Mouse (Mus musculus) heart, embryonic 14.5 days (tissue): ENCODE data around the gene Zbtb1. TPM values are rescaled to one million over a fixed set of nuclear protein-coding genes. Genes with fewer than 3 reads are reported as not detected.

Source experiments
- polyA plus RNA-seq: library from polyadenylated mRNA; unstranded; fragments of >200 nt; fragmentation: Nextera tagmentation; extraction: Ambion mirVana; gene quantifications from 2 replicates; pipeline ENCODE4 v1.2.1, GENCODE M21; 2014

The Zbtb1 gene
- polyA plus RNA-seq, 1 experiment from 2014 or later, result 8.8 TPM

Other genes starting within 250 kb of the Zbtb1 start
- 0.32 and 0.42 TPM in 2 replicates for gene Esr2, start 193.0 kb upstream of the Zbtb1 start, polyA plus RNA-seq
- gene Tex21, start 123.5 kb upstream of the Zbtb1 start, polyA plus RNA-seq, result 0.22 and 0.28 TPM in 2 replicates
- gene Mthfd1, start 115.0 kb upstream of the Zbtb1 start, polyA plus RNA-seq, result 37.2 and 37.3 TPM in 2 replicates
- 4.2 and 5.3 TPM in 2 replicates for gene Akap5, start 45.4 kb upstream of the Zbtb1 start, polyA plus RNA-seq
- 12.1 and 14.4 TPM in 2 replicates for gene Zbtb25, start 664 bp upstream of the Zbtb1 start, polyA plus RNA-seq
- gene Hspa2, start 33.9 kb downstream of the Zbtb1 start, polyA plus RNA-seq, result 14.8 and 15.6 TPM in 2 replicates
- 2.4 and 3.9 TPM in 2 replicates for gene Ppp1r36, start 47.3 kb downstream of the Zbtb1 start, polyA plus RNA-seq
- gene Plekhg3, start 160.6 kb downstream of the Zbtb1 start, polyA plus RNA-seq, result 5.9 and 7.5 TPM in 2 replicates